Mouse (Mus musculus) frontal cortex, postnatal 14 days (tissue): ENCODE results near the gene Spata5.

Experiments used
- DNase-seq, 2 experiments: peaks; one replicate each; pipeline ENCODE4 v3.0.0; 2022; ENCODE audit warnings: low spot score in 2 of 2

Spata5 gene

GRCm38 (mm10) chr3:37420641-37421040, 945 bp downstream of the Spata5 start:
- peak in 1 of 2 experiments; percentile 34 for DNase-seq

- no peak for DNase-seq
Observed at GRCm38 (mm10) chr3:37421179-37421578, 1.5 kb downstream of the Spata5 start.

- no peak for DNase-seq
Observed at GRCm38 (mm10) chr3:37426069-37426468, 6.4 kb downstream of the Spata5 start.

GRCm38 (mm10) chr3:37430359-37430758, 10.7 kb downstream of the Spata5 start:
- no peak for DNase-seq

GRCm38 (mm10) chr3:37439770-37440169, 20.1 kb downstream of the Spata5 start:
- no peak for DNase-seq

- no peak for DNase-seq
Observed at GRCm38 (mm10) chr3:37443409-37443808, 23.7 kb downstream of the Spata5 start.

- no peak for DNase-seq
Observed at GRCm38 (mm10) chr3:37455992-37456391, 36.3 kb downstream of the Spata5 start.

- DNase-seq, result no peak
Observed at GRCm38 (mm10) chr3:37468170-37468569, 48.5 kb downstream of the Spata5 start.

GRCm38 (mm10) chr3:37469353-37469752, 49.7 kb downstream of the Spata5 start:
- DNase-seq, result no peak

- no peak for DNase-seq
Observed at GRCm38 (mm10) chr3:37470867-37471266, 51.2 kb downstream of the Spata5 start.

- DNase-seq, result no peak
Observed at GRCm38 (mm10) chr3:37472461-37472860, 52.8 kb downstream of the Spata5 start.

- DNase-seq, result no peak
Observed at GRCm38 (mm10) chr3:37476485-37476884, 56.8 kb downstream of the Spata5 start.

- DNase-seq, result no peak
Observed at GRCm38 (mm10) chr3:37477438-37478188, 57.9 kb downstream of the Spata5 start.

- DNase-seq, result no peak
Observed at GRCm38 (mm10) chr3:37479771-37480170, 60.1 kb downstream of the Spata5 start.

- DNase-seq, result no peak
Observed at GRCm38 (mm10) chr3:37481295-37481694, 61.6 kb downstream of the Spata5 start.

- DNase-seq, result no peak
Observed at GRCm38 (mm10) chr3:37482720-37483119, 63.0 kb downstream of the Spata5 start.

- no peak for DNase-seq
Observed at GRCm38 (mm10) chr3:37483709-37484265, 64.1 kb downstream of the Spata5 start.

- no peak for DNase-seq
Observed at GRCm38 (mm10) chr3:37487639-37488038, 67.9 kb downstream of the Spata5 start.

GRCm38 (mm10) chr3:37488173-37488572, 68.5 kb downstream of the Spata5 start:
- DNase-seq, result no peak

- DNase-seq, result no peak
Observed at GRCm38 (mm10) chr3:37490025-37490424, 70.3 kb downstream of the Spata5 start.

GRCm38 (mm10) chr3:37500939-37501338, 81.2 kb downstream of the Spata5 start:
- no peak for DNase-seq

GRCm38 (mm10) chr3:37502552-37502951, 82.9 kb downstream of the Spata5 start:
- DNase-seq, result no peak

- DNase-seq, result no peak
Observed at GRCm38 (mm10) chr3:37503846-37504245, 84.2 kb downstream of the Spata5 start.
